Mouse (Mus musculus) heart, adult 11 months (tissue): Measurements from ENCODE around the gene Trim14.

ENCODE experiments used
- DNase-seq: peaks from one replicate; pipeline ENCODE4 v3.0.0; 2022

Trim14 gene

DNA sequence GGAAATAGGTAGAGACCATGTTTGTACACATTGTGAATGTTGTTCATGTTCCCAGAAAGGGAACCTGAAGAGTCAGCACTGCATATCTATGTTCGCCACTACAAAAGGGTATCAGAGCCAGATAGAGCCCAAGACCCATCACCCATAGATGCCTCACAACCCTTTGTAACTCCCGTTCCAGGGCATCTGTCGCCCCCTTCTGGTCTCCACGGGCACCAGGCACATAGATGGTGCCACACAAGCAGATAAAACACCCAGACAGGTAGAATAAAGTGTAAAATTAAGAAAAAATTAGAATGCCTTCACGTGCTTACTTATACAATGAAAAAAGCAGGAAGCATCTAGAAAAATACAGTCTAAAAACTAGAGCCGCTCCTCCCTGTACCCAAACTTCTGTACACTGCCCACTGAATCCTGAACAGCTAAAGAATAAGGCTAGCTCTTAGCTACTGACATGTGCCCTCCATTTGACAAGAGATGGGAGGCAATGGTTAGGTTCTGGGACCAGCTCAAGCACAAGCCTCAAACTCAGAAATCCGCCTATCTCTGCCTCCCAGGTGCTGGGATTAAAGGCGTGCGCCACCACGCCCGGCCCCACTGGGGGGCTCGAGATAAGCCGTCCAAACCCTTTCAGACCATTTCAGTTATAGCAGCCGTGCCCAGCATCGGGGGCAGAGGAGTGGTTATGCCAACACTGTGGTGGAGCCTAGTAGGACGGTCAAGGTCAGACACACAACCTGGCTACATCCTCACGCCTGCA, 9.0 kb downstream of the Trim14 start:
- DNase-seq = peak; percentile 93

DNA sequence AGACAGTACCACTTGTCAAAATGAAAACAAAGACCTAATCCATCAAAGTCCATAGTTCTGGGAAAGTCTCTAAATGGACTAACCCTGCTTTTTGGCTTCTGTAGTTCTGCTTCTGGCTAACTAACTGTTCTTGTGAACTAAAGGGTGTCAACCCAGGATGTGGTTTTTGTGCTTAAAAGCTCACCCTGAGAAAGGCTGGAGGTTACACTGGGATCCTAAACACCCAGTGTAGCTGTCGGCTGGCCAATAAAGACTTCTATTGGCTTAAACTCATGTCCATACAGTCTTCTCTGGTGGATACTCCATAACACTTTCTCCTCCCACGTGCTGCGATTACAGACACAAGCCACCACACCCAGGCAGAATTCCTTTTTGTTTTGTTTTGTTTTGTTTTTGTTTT, 9.7 kb downstream of the Trim14 start:
- DNase-seq = peak; percentile 51

- DNase-seq = peak; percentile 85
Observed at GRCm38 (mm10) chr4:46523324-46523723, 12.6 kb downstream of the Trim14 start.

DNA sequence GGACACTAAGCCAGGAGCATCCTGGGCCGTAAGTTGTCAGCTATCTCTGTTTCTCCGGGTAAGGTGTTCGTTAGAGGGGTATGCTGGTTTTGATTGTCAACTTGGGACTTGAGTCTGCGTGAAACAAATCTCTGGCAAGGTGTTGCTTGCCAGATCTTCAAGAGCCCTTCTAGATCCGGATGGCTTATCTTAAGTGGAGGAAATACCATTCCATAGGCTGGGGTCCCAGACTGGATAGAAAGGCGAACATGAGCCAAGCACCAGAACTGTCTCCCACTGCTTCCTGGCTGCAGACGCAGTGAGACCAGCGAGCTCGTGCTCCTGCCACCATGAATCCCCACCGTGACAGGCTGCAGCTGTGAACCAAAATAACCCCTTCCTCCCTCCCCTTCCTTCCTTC, 14.5 kb downstream of the Trim14 start:
- DNase-seq = peak; percentile 25

DNA sequence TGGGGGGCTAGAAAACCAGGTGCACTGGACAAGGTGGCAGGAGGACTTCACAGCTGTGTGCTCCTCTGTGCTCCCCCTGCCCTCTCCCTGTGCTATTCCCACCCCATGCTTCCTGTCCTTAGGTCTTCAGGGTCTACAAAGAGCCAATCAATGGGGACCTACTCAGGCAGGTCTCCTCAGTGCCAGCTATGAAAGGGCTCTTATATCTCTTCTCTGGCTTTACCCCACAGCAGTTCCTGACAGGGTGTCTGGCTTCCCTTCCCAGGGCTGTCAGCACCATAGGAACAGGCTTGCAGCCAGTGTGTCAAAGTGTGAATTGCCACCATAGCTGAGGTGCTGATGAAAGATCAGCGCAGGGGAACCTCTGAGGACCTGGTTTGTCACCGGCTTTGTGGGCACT, 15.4 kb downstream of the Trim14 start:
- DNase-seq = peak; percentile 88

GRCm38 (mm10) chr4:46507736-46508460, 28.0 kb downstream of the Trim14 start:
- peak; percentile 96 for DNase-seq

DNA sequence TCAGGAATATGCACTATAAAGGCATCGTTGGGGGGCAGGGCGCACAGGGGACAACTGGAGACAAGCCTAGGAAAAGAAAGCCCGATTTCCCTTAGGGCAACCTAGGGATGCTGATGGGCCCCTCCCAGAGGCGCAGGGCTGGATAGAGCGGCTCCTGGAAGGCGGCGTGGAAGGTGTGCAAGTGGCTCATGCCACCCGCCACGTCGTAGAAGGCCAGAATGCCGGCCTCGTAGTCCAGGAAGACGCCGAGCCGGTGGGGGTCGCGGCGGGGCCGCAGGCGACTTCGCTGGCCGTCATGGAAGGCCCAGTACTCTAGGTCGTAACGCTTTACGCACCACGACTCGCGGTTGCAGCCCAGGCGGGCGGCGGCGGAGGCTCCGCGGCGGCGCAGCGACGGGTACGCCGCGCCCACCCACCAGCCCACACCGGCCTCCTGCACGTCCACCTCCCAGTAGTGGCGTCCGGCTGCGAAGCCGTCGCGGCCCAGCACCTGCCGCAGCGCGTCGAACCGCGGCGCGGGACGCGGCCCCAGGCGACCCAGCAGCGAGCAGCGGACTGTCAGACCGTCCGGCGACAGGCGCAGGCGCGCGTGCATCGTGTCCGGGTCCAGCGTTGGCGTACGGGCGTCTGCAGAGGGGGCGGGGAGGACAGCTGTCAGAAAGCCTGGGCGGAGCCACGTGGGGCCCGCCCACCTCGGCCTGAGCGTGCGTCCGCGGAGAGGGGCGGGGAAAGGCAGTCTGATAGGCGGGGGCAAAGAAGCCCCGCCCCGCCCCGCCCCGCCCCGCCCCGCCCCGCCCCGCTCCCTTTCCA, 28.9 kb downstream of the Trim14 start:
- DNase-seq = peak; percentile 100

GRCm38 (mm10) chr4:46505361-46506057, 30.4 kb downstream of the Trim14 start:
- peak; percentile 88 for DNase-seq

- peak; percentile 7 for DNase-seq
Observed at GRCm38 (mm10) chr4:46503881-46504280, 32.1 kb downstream of the Trim14 start.

DNA sequence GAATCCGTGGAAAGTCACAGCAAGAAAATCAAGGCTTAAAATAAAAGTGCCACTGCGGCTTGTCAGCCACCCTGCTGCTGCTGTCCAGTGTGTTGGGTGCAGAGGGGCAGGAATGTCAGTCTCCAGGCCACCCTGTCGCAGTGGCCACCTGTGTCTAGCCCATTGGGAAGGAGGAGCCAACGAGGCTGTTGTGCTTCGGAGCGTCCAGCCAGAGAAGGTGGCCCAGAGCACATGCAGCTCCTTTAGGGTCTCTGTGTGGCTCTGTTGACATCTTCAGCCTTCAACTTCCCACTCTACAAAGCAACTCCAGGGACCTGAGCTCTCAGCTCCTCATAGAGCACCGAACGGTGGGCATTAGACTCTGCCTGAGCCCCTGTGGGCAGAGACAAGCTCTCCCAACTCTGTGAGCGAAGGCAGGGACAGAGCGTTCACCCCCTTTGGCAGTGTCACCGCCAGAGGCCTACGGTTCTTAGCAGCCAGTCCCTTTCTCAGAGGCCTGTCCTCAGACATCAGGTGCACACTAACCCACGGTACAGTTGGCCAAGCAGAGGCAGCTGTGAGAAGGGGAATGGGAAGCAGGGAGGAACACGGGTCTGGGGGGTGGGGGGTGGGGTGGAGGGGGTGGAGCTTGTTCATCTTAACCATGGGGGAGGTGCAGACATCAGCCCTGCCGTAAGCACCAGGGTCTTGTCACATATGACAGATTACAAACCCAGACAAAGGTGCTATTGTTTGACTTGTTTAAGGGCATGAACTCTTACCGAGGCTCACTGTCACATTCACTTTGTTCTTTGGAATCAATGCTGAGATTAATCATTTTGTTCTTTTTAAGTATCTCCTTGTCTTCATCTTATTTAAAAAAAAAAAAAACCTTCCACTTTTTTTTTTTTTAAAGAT, 33.1 kb downstream of the Trim14 start:
- peak; percentile 87 for DNase-seq

GRCm38 (mm10) chr4:46498976-46499375, 37.0 kb downstream of the Trim14 start:
- DNase-seq = no peak

GRCm38 (mm10) chr4:46498511-46498910, 37.4 kb downstream of the Trim14 start:
- peak; percentile 85 for DNase-seq

GRCm38 (mm10) chr4:46497286-46497892, 38.6 kb downstream of the Trim14 start:
- peak; percentile 92 for DNase-seq

DNA sequence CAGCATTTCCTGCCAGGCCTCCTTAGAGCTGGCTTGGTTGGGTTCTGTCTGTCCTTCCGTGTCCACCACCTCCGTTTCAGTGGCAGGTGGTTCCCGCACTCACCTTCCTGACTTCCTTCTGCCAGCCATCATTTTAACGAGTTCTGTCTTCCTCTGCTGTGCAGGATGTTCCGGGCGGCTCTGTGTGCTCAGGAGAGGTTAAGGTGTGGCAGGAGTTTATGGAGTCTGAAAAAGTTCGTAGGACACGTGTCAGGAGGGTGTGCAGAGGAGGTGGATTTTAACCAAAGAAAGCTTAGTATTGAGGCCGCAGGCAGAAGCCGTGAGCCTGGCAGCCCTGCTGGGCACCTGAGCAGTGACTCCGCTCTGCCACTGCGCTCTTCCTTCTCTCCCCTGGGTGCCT, 40.4 kb downstream of the Trim14 start:
- peak; percentile 82 for DNase-seq

GRCm38 (mm10) chr4:46493071-46493470, 42.9 kb downstream of the Trim14 start:
- DNase-seq = peak; percentile 68

GRCm38 (mm10) chr4:46489028-46489925, 46.7 kb downstream of the Trim14 start, which contains the start of gene Nans:
Nans (plus strand) TSS chr4:46489248.
- peak; percentile 100 for DNase-seq

DNA sequence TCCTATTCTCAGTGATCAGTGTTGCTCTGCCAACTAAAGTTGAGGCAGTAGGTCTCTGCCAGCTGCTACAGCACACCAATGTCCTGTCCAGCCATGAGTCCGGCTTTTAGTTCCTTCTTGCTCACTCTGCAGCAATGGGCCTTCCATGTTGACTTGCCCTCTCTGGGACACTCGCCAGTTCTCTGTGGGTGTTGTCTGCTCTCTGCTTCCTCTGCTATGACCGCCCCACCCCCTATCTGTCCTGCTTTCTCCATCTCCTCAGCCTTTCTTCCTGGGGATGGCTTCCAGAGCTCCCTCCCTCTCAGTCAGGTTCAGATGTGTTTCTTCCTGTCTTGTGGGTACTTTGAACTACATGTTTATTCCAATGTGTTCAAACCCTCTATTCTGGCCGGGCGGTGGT, 48.6 kb downstream of the Trim14 start:
- peak; percentile 99 for DNase-seq

- peak; percentile 99 for DNase-seq
Observed at GRCm38 (mm10) chr4:46485696-46486417, 50.1 kb downstream of the Trim14 start.

- DNase-seq = no peak
Observed at GRCm38 (mm10) chr4:46479081-46479480, 56.9 kb downstream of the Trim14 start.
